Mouse (Mus musculus) liver, embryonic 11.5 days (tissue): ENCODE results near the gene Bcl7a. TPM values are rescaled to one million over a fixed set of nuclear protein-coding genes. Genes with fewer than 3 reads are reported as not detected.
A peak's percentile ranks its signal among the peaks of the same experiment; 100 is the strongest.

ENCODE experiments used
- ATAC-seq: fragments of 200-750 bp; cut with Nextera tagmentation; replicated peaks from 2 replicates; pipeline ENCODE4 v1.8.0; 2017; ENCODE audit warnings: moderate number of reproducible peaks, mild to moderate bottlenecking, moderate TSS enrichment, moderate library complexity; ENCODE audit not compliant: low FRiP score
- DNase-seq: peaks from one replicate; pipeline ENCODE4 v3.0.0-alpha.2; 2017; ENCODE audit warnings: low spot score
- H3K27ac ChIP-seq: fragments of 300-500 bp; sonication (generic); 2 replicates; pipeline ENCODE4 v1.5.1; 2014; ENCODE audit warnings: mild to moderate bottlenecking, low read depth, low read length, control low read depth
- H3K27me3 ChIP-seq: fragments of 300-500 bp; sonication (generic); replicated peaks from 2 replicates; pipeline ENCODE4 v1.6.1; 2014; ENCODE audit warnings: low read length, mixed read lengths; ENCODE audit not compliant: control insufficient read depth, insufficient read depth
- H3K36me3 ChIP-seq: fragments of 300-500 bp; sonication (generic); 2 replicates; pipeline ENCODE4 v1.6.1; 2014; ENCODE audit warnings: mild to moderate bottlenecking, low read length, moderate library complexity, mixed read lengths; ENCODE audit not compliant: control insufficient read depth, insufficient read depth
- H3K4me1 ChIP-seq: fragments of 300-500 bp; sonication (generic); replicated peaks from 2 replicates; pipeline ENCODE4 v1.6.1; 2014; ENCODE audit warnings: low read length, mixed read lengths; ENCODE audit not compliant: control insufficient read depth, insufficient read depth
- H3K4me2 ChIP-seq: fragments of 300-500 bp; sonication (generic); 2 replicates; pipeline ENCODE4 v1.6.1; 2014; ENCODE audit warnings: mild to moderate bottlenecking, control low read depth, moderate library complexity
- H3K4me3 ChIP-seq: fragments of 300-500 bp; sonication (generic); 2 replicates; pipeline ENCODE4 v1.5.1; 2014; ENCODE audit warnings: low read depth, low read length, control low read depth
- H3K9ac ChIP-seq: fragments of 300-500 bp; sonication (generic); 2 replicates; pipeline ENCODE4 v1.6.1; 2014; ENCODE audit warnings: low read depth, low read length, control low read depth
- H3K9me3 ChIP-seq: fragments of 300-500 bp; sonication (generic); 2 replicates; pipeline ENCODE4 v1.6.1; 2016; ENCODE audit warnings: low read length, inconsistent platforms, mixed read lengths; ENCODE audit not compliant: control insufficient read depth
- WGBS: fragments of 180-500 bp; shearing (Covaris S2); extraction: QIAGEN DNeasy Blood & Tissue Kit; methylation state at CpG from one replicate; pipeline ENCODE4 v1.1.7; 2014; 5-methylcytosine and 5-hydroxymethylcytosine counted together
- polyA plus RNA-seq: library from polyadenylated mRNA; unstranded; fragments of >200 nt; fragmentation: Nextera tagmentation; extraction: Ambion mirVana; gene quantifications from 2 replicates; pipeline ENCODE4 v1.2.1, GENCODE M21; 2014

The Bcl7a gene
- polyA plus RNA-seq, 1 experiment from 2014 or later = 21.1 TPM

DNA sequence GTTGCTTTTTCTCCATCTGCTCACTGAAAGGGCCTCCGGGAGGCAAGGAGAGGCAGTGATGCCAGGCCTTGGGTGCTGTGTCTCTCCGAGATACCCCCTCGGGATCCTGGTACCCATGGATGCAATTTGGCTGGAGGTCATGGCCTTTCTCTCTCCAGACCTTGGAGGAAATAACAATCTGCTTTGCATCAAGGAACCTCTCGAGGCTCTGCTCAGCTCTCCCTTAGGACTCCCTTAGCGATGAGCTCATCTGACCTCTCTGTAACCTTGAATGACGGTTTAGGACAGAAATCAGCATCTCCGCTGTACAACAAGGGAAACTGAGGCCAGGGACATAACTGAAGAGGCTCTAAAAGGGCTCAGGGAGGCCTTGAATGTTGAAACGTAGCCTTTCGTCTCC lies 35.1 kb downstream of the Bcl7a start:
- H3K9me3 ChIP-seq = no peaks in the 10 kb centered on the region
- no peak overlapping the region for H3K4me2 ChIP-seq
- H3K27me3 ChIP-seq = peaks cover 4% of the 10 kb centered on the region; the same call in 1 of the 2 replicates
- no peak overlapping the region for H3K4me3 ChIP-seq
- no peak for DNase-seq
- H3K9ac ChIP-seq = no peak overlapping the region
- no peak for ATAC-seq
- H3K36me3 ChIP-seq = peaks cover 4% of the 10 kb centered on the region; the same call in 1 of the 2 replicates
- H3K4me1 ChIP-seq = peaks cover 4% of the 10 kb centered on the region; the same call in 1 of the 2 replicates
- 67% methylated on average over 9 of the region's 9 CpGs for WGBS
- H3K27ac ChIP-seq = no peak overlapping the region

DNA sequence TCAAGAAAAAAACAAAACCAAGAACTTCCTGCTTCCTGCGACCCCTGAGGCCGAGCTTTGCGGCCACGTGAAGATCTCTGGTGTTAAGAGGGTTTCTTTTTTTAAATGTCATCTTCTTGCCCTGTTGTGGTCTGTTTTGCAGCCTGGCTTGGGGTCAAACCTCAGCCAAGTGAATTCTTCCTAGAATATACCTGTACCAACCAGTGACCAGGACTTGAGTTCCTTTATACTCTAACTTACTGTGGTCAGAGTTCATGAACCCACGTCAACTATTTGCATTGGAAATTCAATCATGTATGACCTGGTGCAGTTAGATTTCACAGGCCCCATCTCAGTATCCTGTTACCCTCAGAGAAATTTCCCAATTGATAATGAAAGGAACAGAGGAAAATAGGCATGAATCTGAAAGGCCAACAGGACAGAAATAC lies 35.9 kb downstream of the Bcl7a start:
- no peak overlapping the region for H3K4me3 ChIP-seq
- ATAC-seq (no peak), DNase-seq (no peak)
- no peak overlapping the region for H3K27ac ChIP-seq
- H3K27me3 ChIP-seq = peaks cover 4% of the 10 kb centered on the region; the same call in 1 of the 2 replicates
- H3K36me3 ChIP-seq = peaks cover 4% of the 10 kb centered on the region; the same call in 1 of the 2 replicates
- H3K9me3 ChIP-seq = no peaks in the 10 kb centered on the region
- H3K9ac ChIP-seq = no peak overlapping the region
- WGBS = 45% methylated on average over 5 of the region's 5 CpGs
- no peak overlapping the region for H3K4me2 ChIP-seq
- peaks cover 4% of the 10 kb centered on the region; the same call in 1 of the 2 replicates for H3K4me1 ChIP-seq

DNA sequence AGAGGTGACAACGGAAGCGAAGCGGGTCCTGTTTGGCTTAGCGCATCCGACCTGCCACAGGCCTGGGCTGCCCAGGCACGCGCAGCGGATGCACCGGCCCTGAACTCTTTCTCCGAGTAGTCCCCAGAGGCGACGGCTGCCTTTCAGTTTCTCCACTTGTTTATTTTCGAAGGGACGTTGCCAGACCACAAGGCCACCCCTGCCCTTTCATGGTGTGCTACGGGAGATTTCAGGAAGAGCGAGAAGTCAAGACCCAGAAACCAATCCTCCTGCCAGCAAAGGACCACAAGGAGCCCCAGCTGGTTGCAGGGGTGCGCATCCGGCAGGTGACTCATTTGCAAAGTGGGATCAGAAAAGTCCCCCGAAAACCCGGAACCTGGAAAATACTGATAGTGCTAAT lies 38.3 kb downstream of the Bcl7a start:
- Histone ChIP-seq H3K9ac (no peak overlapping the region), H3K27ac (no peak overlapping the region), H3K4me1 (peaks cover 4% of the 10 kb centered on the region; the same call in 1 of the 2 replicates), H3K4me2 (peak overlapping the region; percentile 46), H3K9me3 (no peaks in the 10 kb centered on the region), H3K27me3 (peaks cover 4% of the 10 kb centered on the region; the same call in 1 of the 2 replicates), H3K36me3 (no peaks in the 10 kb centered on the region), H3K4me3 (no peak overlapping the region)
- ATAC-seq = no peak
- DNase-seq = no peak
- WGBS = 16% methylated on average over 20 of the region's 20 CpGs

DNA sequence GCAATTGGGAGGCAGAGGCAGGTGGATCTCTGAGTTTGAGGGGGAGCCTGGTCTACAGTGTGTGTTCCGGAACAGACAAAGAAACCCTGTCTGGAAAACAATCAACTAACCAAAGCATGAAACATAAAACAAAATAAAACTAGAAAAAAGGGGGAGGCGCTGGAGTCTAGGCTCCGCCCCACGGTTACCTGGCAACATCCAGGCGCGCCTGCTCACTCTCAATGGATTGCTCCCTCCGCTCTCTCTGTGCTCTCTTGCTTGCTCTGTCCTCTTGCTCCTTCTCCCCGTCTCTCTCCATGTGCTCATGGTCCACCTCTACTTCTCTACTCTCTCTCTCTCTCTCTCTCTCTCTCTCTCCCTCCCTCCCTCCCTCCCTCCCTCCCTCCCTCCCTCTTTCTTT lies 39.1 kb downstream of the Bcl7a start:
- Histone ChIP-seq H3K9me3 (no peaks in the 10 kb centered on the region), H3K4me2 (no peak overlapping the region), H3K27me3 (peaks cover 4% of the 10 kb centered on the region; the same call in 1 of the 2 replicates), H3K36me3 (no peaks in the 10 kb centered on the region), H3K4me3 (no peak overlapping the region), H3K4me1 (peaks cover 4% of the 10 kb centered on the region; the same call in 1 of the 2 replicates), H3K9ac (no peak overlapping the region), H3K27ac (no peak overlapping the region)
- ATAC-seq = no peak
- WGBS = 78% methylated on average over 8 of the region's 8 CpGs
- no peak for DNase-seq

DNA sequence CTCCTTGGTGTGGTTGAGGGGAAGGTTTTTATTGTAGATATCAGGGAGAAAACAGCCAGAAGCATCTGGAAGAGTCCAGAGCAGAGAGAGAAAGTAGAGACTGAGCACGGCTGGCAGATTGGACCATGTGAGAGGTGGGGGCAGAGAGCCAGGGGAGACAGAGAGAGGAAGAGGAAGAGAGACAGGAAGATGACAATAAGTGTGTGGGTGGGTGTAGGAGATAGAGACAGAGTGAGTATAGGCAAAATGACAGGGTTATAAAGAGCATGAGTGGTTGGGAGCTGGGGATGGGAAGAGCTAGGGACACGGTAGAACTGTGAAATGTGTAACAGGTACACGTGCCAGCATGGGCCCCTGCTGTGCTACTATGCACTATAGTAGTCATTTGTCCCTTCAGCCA lies 44.8 kb downstream of the Bcl7a start:
- H3K4me3 ChIP-seq = no peak overlapping the region
- ATAC-seq (no peak), DNase-seq (no peak)
- H3K27me3 ChIP-seq = no peaks in the 10 kb centered on the region
- H3K4me2 ChIP-seq = no peak overlapping the region
- H3K36me3 ChIP-seq = no peaks in the 10 kb centered on the region
- no peak overlapping the region for H3K27ac ChIP-seq
- no peaks in the 10 kb centered on the region; the same call in 1 of the 2 replicates for H3K4me1 ChIP-seq
- no peaks in the 10 kb centered on the region for H3K9me3 ChIP-seq
- 0 out of 2 replicates have a peak overlapping the region, but pooled peaks have one; percentile 30 for H3K9ac ChIP-seq
- 23% methylated on average over 3 of the region's 3 CpGs for WGBS

DNA sequence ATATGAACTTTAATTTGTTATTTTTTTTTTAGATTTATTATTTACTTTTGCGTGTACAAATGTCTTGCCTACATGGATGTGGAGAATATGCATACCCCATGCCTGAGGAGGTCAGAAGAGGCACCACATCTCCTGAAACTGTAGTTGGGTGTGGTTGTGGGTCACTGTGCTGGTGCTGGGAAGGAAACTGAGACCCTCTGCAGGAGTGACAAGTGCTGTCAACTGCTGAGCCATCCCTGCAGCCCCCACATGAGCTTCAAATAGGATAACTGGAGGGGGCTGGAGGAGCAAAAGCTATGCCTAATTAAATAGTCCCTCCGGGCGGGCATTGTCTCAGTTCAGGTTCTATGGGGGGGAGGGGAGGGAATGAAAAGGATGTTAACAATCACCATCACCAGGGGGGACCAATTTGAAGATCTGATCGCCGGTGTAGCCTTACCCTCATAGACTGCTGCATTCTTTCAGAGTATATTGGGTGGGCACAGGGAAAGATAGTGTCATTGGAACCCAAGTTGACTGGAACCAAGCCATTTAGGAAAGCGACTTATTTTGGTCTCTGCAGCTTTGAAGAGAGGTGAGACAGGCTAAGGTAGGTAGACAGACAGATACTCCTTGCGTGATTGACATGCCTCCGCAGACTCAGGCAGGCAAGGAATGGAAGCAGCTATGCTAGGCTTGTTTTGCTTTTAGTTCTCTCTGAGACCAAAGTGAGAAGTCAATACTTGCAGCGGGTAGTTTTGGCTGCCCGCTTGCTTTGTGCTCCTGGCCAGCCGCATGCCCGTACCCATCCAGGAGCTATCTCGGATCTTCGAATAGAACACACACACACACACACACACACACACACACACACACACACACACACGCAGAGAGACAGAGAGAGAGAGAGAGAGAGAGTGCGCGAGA lies 47.2 kb downstream of the Bcl7a start:
- WGBS = 15% methylated on average over 16 of the region's 17 CpGs
- peaks cover 9% of the 10 kb centered on the region for H3K4me1 ChIP-seq
- ATAC-seq = no peak
- DNase-seq = no peak
- H3K4me2 ChIP-seq = peak overlapping the region; percentile 70
- H3K9ac ChIP-seq = peak overlapping the region; percentile 31
- no peak overlapping the region for H3K27ac ChIP-seq
- H3K27me3 ChIP-seq = no peaks in the 10 kb centered on the region
- H3K4me3 ChIP-seq = peak overlapping the region; percentile 43
- H3K9me3 ChIP-seq = no peaks in the 10 kb centered on the region
- H3K36me3 ChIP-seq = no peaks in the 10 kb centered on the region

DNA sequence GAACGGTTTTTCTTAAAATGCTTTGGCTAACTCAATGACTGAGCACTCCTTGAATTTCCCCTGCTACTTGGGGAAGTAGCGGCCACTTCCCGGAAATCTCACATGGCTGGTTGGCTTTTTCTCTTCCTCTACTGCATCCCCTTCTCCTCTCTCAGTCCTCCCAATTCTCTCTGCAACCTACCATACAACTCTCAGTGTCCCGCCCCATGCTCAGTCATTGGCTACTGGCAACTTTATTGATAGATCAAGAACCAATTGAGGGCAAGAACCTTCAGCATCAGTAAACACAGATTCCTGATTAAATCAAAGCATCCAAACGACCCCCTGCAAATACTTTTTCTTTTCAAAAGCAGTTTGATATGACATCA lies 47.8 kb downstream of the Bcl7a start:
- 10% methylated on average over 5 of the region's 5 CpGs for WGBS

DNA sequence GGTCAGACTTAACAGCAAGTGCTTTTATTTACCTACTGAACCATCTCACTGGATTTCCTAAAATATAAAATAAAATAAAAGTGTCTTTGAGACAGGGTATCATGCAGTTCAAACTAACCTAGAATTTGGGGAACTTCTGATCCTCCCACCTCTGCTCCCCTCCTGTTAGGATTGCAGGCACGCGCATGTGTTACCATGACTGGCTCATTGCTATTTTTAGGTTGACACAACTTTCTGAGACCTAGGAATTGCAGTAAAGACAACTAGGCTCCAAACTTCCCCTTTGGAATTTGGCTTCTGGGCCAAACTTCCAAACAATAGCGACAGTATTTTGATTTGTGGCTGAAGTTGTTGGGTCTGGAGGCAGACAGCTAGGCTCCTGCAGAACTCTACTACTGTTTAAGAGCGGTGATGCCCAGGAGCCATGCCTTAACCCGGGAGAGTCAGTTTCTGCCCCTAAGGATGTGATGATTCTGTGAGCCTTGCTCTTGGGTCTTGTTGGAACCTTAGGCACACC lies 50.2 kb downstream of the Bcl7a start:
- Histone ChIP-seq H3K27me3 (no peaks in the 10 kb centered on the region), H3K36me3 (no peaks in the 10 kb centered on the region), H3K4me1 (peaks cover 37% of the 10 kb centered on the region), H3K9ac (peak overlapping the region; percentile 93), H3K4me3 (peak overlapping the region; percentile 97), H3K27ac (peak overlapping the region; percentile 76), H3K9me3 (no peaks in the 10 kb centered on the region), H3K4me2 (peak overlapping the region; percentile 87)
- ATAC-seq = no peak
- WGBS = 26% methylated on average over 5 of the region's 5 CpGs
- DNase-seq = no peak

More for the DNA sequence above, 47.8 kb downstream of the Bcl7a start:
- ATAC-seq = no peak
- DNase-seq = no peak
- H3K4me2 ChIP-seq = peak overlapping the region; percentile 70
- no peak overlapping the region for H3K27ac ChIP-seq
- peaks cover 16% of the 10 kb centered on the region for H3K4me1 ChIP-seq
- peak overlapping the region; percentile 43 for H3K4me3 ChIP-seq
- no peaks in the 10 kb centered on the region for H3K9me3 ChIP-seq
- no peak overlapping the region; the same call in 1 of the 2 replicates for H3K9ac ChIP-seq
- no peaks in the 10 kb centered on the region for H3K27me3 ChIP-seq
- no peaks in the 10 kb centered on the region for H3K36me3 ChIP-seq
